Comparison of ENCODE assay signal across 10 mouse cellular contexts in the genomic region with DNA sequence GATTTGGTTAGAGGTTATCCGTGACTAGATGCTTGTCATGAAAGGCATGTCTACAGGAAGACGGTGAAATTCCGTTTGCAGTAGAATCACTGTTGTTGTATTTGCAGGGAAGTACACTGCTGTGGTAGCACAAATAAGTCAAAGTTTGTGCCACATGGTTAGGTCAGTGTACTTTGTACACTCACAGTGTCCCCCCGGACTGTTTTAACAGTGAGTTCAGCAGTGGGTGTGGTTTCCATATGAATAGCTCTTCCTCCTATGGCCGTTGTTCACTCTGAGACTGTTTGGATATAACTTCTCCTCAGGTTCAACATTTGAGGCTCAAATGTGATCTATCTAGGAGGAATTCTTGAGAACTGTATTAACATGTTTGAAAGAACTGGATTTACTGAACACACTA. TPM values are rescaled to one million over a fixed set of nuclear protein-coding genes. Genes with fewer than 3 reads are reported as not detected.
DNase-seq lines count a peak whose midpoint lies in the region; ATAC-seq lines count a peak whose summit lies in the region.
"Had no signal": no experiment of that assay in that cellular context is flagged by ENCODE, and none has a peak within 500 bp of the region (broad histone marks: within the 10 kb centered on the region; RNA-seq: fewer than 3 reads in every experiment).

No protein-coding gene starts in this region.

- H3K9me3 ChIP-seq in limb, embryonic 12.5 days, result no peaks in the 10 kb centered on the region
- no peaks in the 10 kb centered on the region for H3K9me3 ChIP-seq in limb, embryonic 10.5 days (replicated peaks)
- H3K9me3 ChIP-seq: midbrain, embryonic 15.5 days had no signal

- H3K27me3 ChIP-seq in limb, embryonic 12.5 days, result no peaks in the 10 kb centered on the region
- no peaks in the 10 kb centered on the region for H3K27me3 ChIP-seq in limb, embryonic 10.5 days (ENCODE audit: low read depth, poor library complexity, severe bottlenecking)

- H3K36me3 ChIP-seq in limb, embryonic 12.5 days, result no peaks in the 10 kb centered on the region
- H3K36me3 ChIP-seq in limb, embryonic 10.5 days, result no peaks in the 10 kb centered on the region
- H3K36me3 ChIP-seq: midbrain, embryonic 15.5 days had no signal

- DNase-seq in limb, embryonic 10.5 days (ENCODE audit: low spot score), result no peak
- DNase-seq in ES-CJ7 (ENCODE audit: low read depth, low spot score), result peak; percentile 45
- DNase-seq in embryo, embryonic 10 days (ENCODE audit: low spot score), result peak; percentile 18
- DNase-seq in urinary bladder, adult 2 months (ENCODE audit: low spot score), result no peak
- DNase-seq in kidney, postnatal 4 days, result no peak
- DNase-seq: kidney, postnatal 14 days had no signal

- no peak overlapping the region for H3K4me3 ChIP-seq in limb, embryonic 12.5 days (replicated peaks)
- H3K4me3 ChIP-seq in limb, embryonic 10.5 days, result no peak overlapping the region
- H3K4me3 ChIP-seq: midbrain, embryonic 15.5 days had no signal

- H3K9ac ChIP-seq in limb, embryonic 12.5 days (replicated peaks), result no peak overlapping the region
- H3K9ac ChIP-seq: midbrain, embryonic 15.5 days had no signal

- peaks cover 12% of the 10 kb centered on the region for H3K4me1 ChIP-seq in limb, embryonic 12.5 days (replicated peaks)
- H3K4me1 ChIP-seq in limb, embryonic 10.5 days, result peaks cover 42% of the 10 kb centered on the region

- WGBS in limb, embryonic 12.5 days, result 46% methylated on average over 5 of the region's 5 CpGs
- 49% methylated on average over 5 of the region's 5 CpGs for WGBS in limb, embryonic 10.5 days

- H3K4me2 ChIP-seq in limb, embryonic 12.5 days, result no peak overlapping the region
- H3K4me2 ChIP-seq: midbrain, embryonic 15.5 days had no signal

- H3K27ac ChIP-seq in limb, embryonic 12.5 days, result no peak overlapping the region
- no peak overlapping the region for H3K27ac ChIP-seq in limb, embryonic 10.5 days
- H3K27ac ChIP-seq: midbrain, embryonic 15.5 days had no signal

- ATAC-seq in limb, embryonic 12.5 days (ENCODE audit: insufficient number of reproducible peaks, insufficient read depth, low FRiP score, low TSS enrichment, low read depth), result peak; percentile 29; the same call in 1 of the 2 replicates
- 0 out of 2 replicates have a peak, but pooled peaks have one; percentile 24 for ATAC-seq in monocyte, adult 5-6 weeks (replicated peaks; ENCODE audit: insufficient number of reproducible peaks, low FRiP score, low TSS enrichment, poor library complexity, severe bottlenecking)
- ATAC-seq: forebrain, embryonic 14.5 days; midbrain, embryonic 15.5 days had no signal

RNA-seq across cellular contexts. Expression of a gene that starts 25.8 kb away (rescaled TPM):
- 61.0 and 80.3 TPM in 2 replicates for polyA plus RNA-seq in limb, embryonic 12.5 days (2016; fragmentation: Nextera tagmentation; extraction: Ambion mirVana)
- polyA plus RNA-seq in limb, embryonic 10.5 days (2016; fragmentation: Nextera tagmentation; extraction: Ambion mirVana), result 36.2 and 43.4 TPM in 2 replicates
- 81.2 to 123 TPM (median 94.5 TPM) in 3 replicates for total RNA-seq in monocyte, adult 5-6 weeks (2017)
- polyA plus RNA-seq in urinary bladder, adult 2 months (2012; rRNA removed), result 9.2 and 13.9 TPM in 2 replicates

Comparison
In these comparisons a context has a peak if more than half of its experiments do, and no peak if none do; other contexts are left out.
1. DNase-seq: peak in ES-CJ7 (single experiment) and embryo, embryonic 10 days (single experiment); none in limb, embryonic 10.5 days (single experiment), urinary bladder, adult 2 months (single experiment) and kidney, postnatal 4 days (0 of 2).